Mouse (Mus musculus) MEL-GATA-1-ER (cell line): ENCODE results near the gene Enah.

Source experiments
- DNase-seq: peaks from one replicate; pipeline ENCODE4 v3.0.0-alpha.2; 2012; ENCODE audit warnings: low read depth; ENCODE audit errors: extremely low read depth

Enah gene

GRCm38 (mm10) chr1:182019926-182020801 is at the start of gene Enah:
Gene Enah, minus strand, starts transcription at chr1:182019990.
- no peak for DNase-seq

GRCm38 (mm10) chr1:182068136-182068535 is 48.3 kb upstream of the Enah start:
- no peak for DNase-seq

- DNase-seq: no peak
These were observed 47.0 kb upstream of the Enah start for GRCm38 (mm10) chr1:182066527-182067465.

GRCm38 (mm10) chr1:182063716-182064115 is 43.9 kb upstream of the Enah start:
- no peak for DNase-seq

GRCm38 (mm10) chr1:182062801-182063200 is 43.0 kb upstream of the Enah start:
- DNase-seq: no peak

- no peak for DNase-seq
These were observed 41.4 kb upstream of the Enah start for GRCm38 (mm10) chr1:182061203-182061602.

- DNase-seq: no peak
These were observed 40.0 kb upstream of the Enah start for GRCm38 (mm10) chr1:182059806-182060205.

- DNase-seq: no peak
These were observed 38.2 kb upstream of the Enah start for GRCm38 (mm10) chr1:182057998-182058397.

- DNase-seq: no peak
These were observed 35.3 kb upstream of the Enah start for GRCm38 (mm10) chr1:182055122-182055521.

- DNase-seq: no peak
These were observed 34.9 kb upstream of the Enah start for GRCm38 (mm10) chr1:182054651-182055050.

GRCm38 (mm10) chr1:182052973-182053372 is 33.2 kb upstream of the Enah start:
- DNase-seq: no peak

- DNase-seq: no peak
These were observed 32.6 kb upstream of the Enah start for GRCm38 (mm10) chr1:182052385-182052784.

- DNase-seq: no peak
These were observed 30.0 kb upstream of the Enah start for GRCm38 (mm10) chr1:182049813-182050212.

- DNase-seq: no peak
These were observed 28.3 kb upstream of the Enah start for GRCm38 (mm10) chr1:182048101-182048500.

- DNase-seq: no peak
These were observed 27.4 kb upstream of the Enah start for GRCm38 (mm10) chr1:182047016-182047690.

- DNase-seq: no peak
These were observed 25.4 kb upstream of the Enah start for GRCm38 (mm10) chr1:182045208-182045607.

GRCm38 (mm10) chr1:182040538-182040937 is 20.7 kb upstream of the Enah start:
- no peak for DNase-seq

- DNase-seq: no peak
These were observed 12.0 kb upstream of the Enah start for GRCm38 (mm10) chr1:182031757-182032156.

GRCm38 (mm10) chr1:182031066-182031465 is 11.3 kb upstream of the Enah start:
- no peak for DNase-seq

- DNase-seq: no peak
These were observed 10.3 kb upstream of the Enah start for GRCm38 (mm10) chr1:182029989-182030649.
